Mouse (Mus musculus) lung, adult 2 months (tissue): ENCODE measurements at regions not wholly inside any gene's neighbourhood (a gene's known extent, or its start where the extent isn't known, plus 50 kb on each side); places are given as distances from the start of the nearest gene placed in this dataset.

Experiments used
- CTCF ChIP-seq: fragments of 200-500 bp; IDR thresholded peaks from 2 replicates; pipeline ENCODE4 v1.5.1; 2011; ENCODE audit warnings: mild to moderate bottlenecking, low read length, control low read depth; ENCODE audit not compliant: insufficient read depth
- POLR2A ChIP-seq: fragments of 200-500 bp; IDR thresholded peaks from 2 replicates; pipeline ENCODE4 v1.6.1; 2011; ENCODE audit warnings: low read depth, mild to moderate bottlenecking, control low read depth, low read length, borderline replicate concordance; ENCODE audit errors: extremely low read depth

DNA sequence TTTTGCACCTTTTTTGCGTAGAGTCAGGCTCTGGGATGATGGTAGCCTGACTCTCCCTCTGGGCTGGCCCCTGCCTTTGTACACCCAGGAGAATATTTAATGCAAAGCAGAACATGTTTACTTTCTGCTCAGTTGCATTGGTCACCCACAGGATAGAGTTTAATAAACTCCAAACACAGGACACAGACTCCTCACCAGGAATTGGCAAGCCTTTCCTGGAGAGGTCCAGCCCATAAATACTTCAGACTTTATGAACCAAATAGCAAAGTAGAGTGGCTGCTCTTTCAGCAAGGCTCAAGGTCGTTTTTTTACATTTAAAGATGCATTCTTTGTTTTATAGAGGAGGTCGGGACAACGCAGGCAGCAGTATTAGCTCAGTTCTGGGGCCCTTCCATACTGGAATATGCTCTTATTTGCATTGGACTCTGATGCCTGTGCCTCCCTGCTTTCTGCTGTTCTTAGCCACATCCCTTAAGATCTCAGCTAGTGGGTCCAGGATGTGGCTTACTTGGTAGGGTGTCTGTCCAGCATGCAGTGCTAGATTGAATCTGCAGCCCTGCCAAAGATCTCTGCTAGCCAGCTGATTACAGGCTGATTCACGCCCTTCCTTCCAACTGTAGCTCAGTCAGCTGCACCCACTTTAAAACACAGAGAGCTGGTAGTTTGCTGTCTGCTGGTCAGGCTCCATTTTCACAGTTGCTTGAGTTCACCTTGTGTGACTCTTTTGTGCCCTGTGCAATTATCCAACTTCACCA is 182.4 kb upstream of the F930015N05Rik start:
- TF ChIP-seq POLR2A (no peak), CTCF (no peak)
